Mouse (Mus musculus) hindbrain, postnatal 0 days (tissue): ENCODE results near the gene Ntf3. TPM values are rescaled to one million over a fixed set of nuclear protein-coding genes. Genes with fewer than 3 reads are reported as not detected.

Experiments
- ATAC-seq: fragments of 200-750 bp; cut with Nextera tagmentation; 2 replicates; pipeline ENCODE4 v1.8.0; 2017; ENCODE audit warnings: mild to moderate bottlenecking, moderate TSS enrichment, moderate library complexity
- DNase-seq: peaks from one replicate; pipeline ENCODE4 v3.0.0-alpha.2; 2015; ENCODE audit warnings: low spot score
- H3K27ac ChIP-seq: fragments of 300-500 bp; sonication (generic); 2 replicates; pipeline ENCODE4 v1.5.1; 2014; ENCODE audit warnings: mild to moderate bottlenecking
- H3K27me3 ChIP-seq: fragments of 300-500 bp; sonication (generic); 2 replicates; pipeline ENCODE4 v1.6.1; 2014; ENCODE audit warnings: low read length, mixed read lengths; ENCODE audit not compliant: insufficient read depth
- H3K36me3 ChIP-seq: fragments of 300-500 bp; sonication (generic); 2 replicates; pipeline ENCODE4 v1.6.1; 2014; ENCODE audit warnings: low read length, mixed read lengths; ENCODE audit not compliant: insufficient read depth
- H3K4me1 ChIP-seq: fragments of 300-500 bp; sonication (generic); 2 replicates; pipeline ENCODE4 v1.6.1; 2014; ENCODE audit warnings: antibody characterized with exemption, low read length, mixed read lengths; ENCODE audit not compliant: insufficient read depth
- H3K4me2 ChIP-seq: fragments of 300-500 bp; sonication (generic); 2 replicates; pipeline ENCODE4 v1.6.1; 2014; ENCODE audit warnings: low read depth, mild to moderate bottlenecking, low read length, moderate library complexity, mixed read lengths
- H3K4me3 ChIP-seq: fragments of 300-500 bp; sonication (generic); 2 replicates; pipeline ENCODE4 v1.5.1; 2014; ENCODE audit warnings: low read length
- H3K9ac ChIP-seq: fragments of 300-500 bp; sonication (generic); replicated peaks from 2 replicates; pipeline ENCODE4 v1.6.1; 2014; ENCODE audit warnings: mild to moderate bottlenecking, low read length, moderate library complexity, mixed read lengths
- H3K9me3 ChIP-seq: fragments of 300-500 bp; sonication (generic); 2 replicates; pipeline ENCODE4 v1.6.1; 2016; ENCODE audit warnings: low read length, mixed read lengths
- CTCF ChIP-seq: IDR thresholded peaks from 2 replicates; pipeline ENCODE4 v1.5.1; 2016; ENCODE audit warnings: antibody characterized with exemption, control low read depth, low read depth
- WGBS: fragments of 180-500 bp; shearing (Covaris S2); extraction: QIAGEN DNeasy Blood & Tissue Kit; methylation state at CpG from one replicate; pipeline ENCODE4 v1.1.7; 2014; 5-methylcytosine and 5-hydroxymethylcytosine counted together
- polyA plus RNA-seq: library from polyadenylated mRNA; unstranded; fragments of >200 nt; fragmentation: Nextera tagmentation; extraction: Ambion mirVana; gene quantifications from 2 replicates; pipeline ENCODE4 v1.2.1, GENCODE M21; 2015
- total RNA-seq: library from RNA; depleted of rRNA; stranded (reverse); fragments of >200 nt; gene quantifications from 2 replicates; pipeline ENCODE4 v1.2.3, GENCODE M21; 2014

Gene Ntf3
- total and polyA plus RNA-seq, 2 experiments from 2014 or later: 6.7 to 7.9 TPM

GRCm38 (mm10) chr6:126117191-126117590 is 49.5 kb downstream of the Ntf3 start:
- no peaks in the 10 kb centered on the region for H3K9me3 ChIP-seq
- no peak overlapping the region for H3K4me2 ChIP-seq
- no peak for TF ChIP-seq CTCF
- H3K36me3 ChIP-seq: no peaks in the 10 kb centered on the region
- 79% methylated on average over 8 of the region's 8 CpGs for WGBS
- H3K4me3 ChIP-seq: no peak overlapping the region
- DNase-seq: no peak
- ATAC-seq: no peak
- no peak overlapping the region for H3K27ac ChIP-seq
- no peak overlapping the region for H3K9ac ChIP-seq
- no peaks in the 10 kb centered on the region for H3K4me1 ChIP-seq
- H3K27me3 ChIP-seq: no peaks in the 10 kb centered on the region

DNA sequence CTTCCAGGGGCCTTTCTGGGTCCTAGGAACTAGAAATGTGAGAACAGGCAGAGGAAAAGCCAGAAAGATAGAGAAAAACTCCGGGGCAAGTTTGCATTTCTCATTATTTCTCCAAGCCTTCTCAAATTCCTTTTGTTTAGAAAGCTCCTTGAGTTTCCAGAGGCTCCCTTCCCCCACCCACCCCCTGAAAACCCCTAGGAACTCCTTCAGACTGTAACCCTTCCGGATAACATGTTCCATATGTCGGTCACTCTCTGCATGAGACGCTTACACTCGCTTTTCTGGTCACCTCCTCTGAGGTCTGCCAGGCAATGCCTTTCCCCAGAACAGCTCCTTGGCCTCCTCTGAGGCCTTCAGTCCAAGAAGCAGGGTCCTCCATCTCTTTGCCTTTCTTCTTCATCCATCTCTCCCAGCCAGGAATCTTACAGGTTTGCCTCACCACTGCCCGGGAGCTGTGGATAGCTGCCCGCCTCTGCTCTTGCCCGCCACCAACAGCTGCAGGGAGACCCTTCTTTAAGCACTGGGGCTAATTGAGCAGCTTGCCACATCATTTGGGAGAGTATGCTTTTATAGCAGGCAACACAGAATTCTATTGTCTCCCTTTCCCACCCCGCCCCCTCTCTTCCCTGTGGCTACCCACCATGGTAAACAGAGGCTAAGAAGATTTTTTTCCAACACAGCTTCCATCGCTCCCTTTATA is 51.6 kb downstream of the Ntf3 start:
- ATAC-seq (no peak), DNase-seq (no peak)
- Histone ChIP-seq H3K9ac (no peak overlapping the region), H3K9me3 (no peaks in the 10 kb centered on the region), H3K36me3 (no peaks in the 10 kb centered on the region), H3K4me3 (no peak overlapping the region), H3K27ac (no peak overlapping the region), H3K4me2 (no peak overlapping the region), H3K4me1 (no peaks in the 10 kb centered on the region), H3K27me3 (no peaks in the 10 kb centered on the region)
- TF ChIP-seq CTCF: no peak
- WGBS: 70% methylated on average over 10 of the region's 10 CpGs

DNA sequence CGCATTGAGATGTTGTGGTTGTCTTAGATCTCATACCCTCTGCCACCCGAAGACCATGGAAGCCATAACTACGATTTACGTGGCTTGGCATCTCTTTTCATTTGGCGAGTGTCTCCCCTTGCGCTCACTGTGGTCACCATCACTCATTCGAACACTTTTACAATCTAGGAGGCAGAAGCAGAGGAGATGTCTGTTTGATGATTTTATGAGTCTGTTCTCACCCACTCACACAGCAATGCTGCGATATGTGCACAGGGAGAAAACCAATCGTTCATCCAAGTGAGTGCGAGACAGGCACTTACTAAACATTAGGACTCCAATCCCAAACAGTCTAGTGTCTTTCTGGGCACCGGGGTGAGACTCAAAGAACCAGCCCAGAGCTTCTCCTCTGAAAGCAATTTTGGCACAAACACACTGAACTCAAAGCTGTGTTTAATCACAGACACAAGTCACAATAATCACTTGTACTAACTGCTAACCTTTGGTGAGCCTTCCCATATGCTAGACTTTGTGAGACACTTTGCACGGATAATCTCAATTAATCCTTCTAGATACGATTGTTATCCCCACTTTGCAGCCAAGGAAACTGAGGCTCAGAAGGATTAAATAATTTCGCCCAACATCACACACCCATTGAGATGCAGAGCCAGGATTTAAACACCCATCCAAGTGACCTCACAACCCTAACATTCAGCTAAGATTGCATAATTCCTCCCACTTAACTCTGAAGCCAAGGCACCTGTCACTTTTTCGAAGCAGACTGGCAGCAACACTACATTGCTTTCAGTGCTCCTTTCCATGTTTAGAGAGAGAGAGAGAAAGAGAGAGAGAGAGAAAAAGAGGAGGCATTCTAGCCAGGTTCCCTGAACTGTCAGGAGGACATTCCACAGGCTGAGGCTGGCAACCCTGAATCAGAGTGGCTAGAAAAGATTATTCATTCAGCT is 55.5 kb downstream of the Ntf3 start:
- WGBS: 84% methylated on average over 15 of the region's 15 CpGs
- Histone ChIP-seq H3K27ac (no peak overlapping the region), H3K9me3 (no peaks in the 10 kb centered on the region), H3K4me3 (no peak overlapping the region), H3K4me2 (no peak overlapping the region), H3K36me3 (no peaks in the 10 kb centered on the region), H3K9ac (no peak overlapping the region), H3K4me1 (0 out of 2 replicates have a peak, but pooled peaks cover 1% of the 10 kb centered on the region), H3K27me3 (no peaks in the 10 kb centered on the region)
- DNase-seq: no peak
- ATAC-seq: no peak
- no peak for TF ChIP-seq CTCF

DNA sequence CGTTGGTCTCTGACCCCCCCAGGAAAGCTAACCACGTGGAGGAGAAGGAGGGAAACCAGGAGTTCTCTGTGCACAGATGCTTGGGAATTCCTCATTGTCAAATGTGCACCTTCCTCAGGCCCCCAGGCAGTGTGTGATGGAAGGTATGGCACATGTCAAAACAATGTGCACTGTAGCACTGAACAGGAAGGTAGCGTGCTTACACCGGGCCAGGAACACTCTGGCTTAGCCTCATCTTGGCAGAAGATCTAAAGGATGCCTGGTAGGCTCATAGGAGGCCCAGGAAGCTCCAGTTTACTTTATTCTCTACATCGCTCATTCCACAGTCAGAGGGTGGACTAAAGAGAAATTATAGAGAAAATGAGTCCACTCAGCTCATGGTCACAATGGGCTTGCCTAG is 57.5 kb downstream of the Ntf3 start:
- H3K9me3 ChIP-seq: no peaks in the 10 kb centered on the region
- H3K4me1 ChIP-seq: 0 out of 2 replicates have a peak, but pooled peaks cover 3% of the 10 kb centered on the region
- no peaks in the 10 kb centered on the region for H3K27me3 ChIP-seq
- TF ChIP-seq CTCF: no peak
- no peak overlapping the region for H3K4me2 ChIP-seq
- H3K9ac ChIP-seq: no peak overlapping the region
- H3K27ac ChIP-seq: no peak overlapping the region
- H3K36me3 ChIP-seq: no peaks in the 10 kb centered on the region
- DNase-seq (no peak), ATAC-seq (no peak)
- WGBS: 60% methylated on average over 5 of the region's 5 CpGs
- no peak overlapping the region for H3K4me3 ChIP-seq

- ATAC-seq (no peak), DNase-seq (no peak)
- TF ChIP-seq CTCF: no peak
- no peak overlapping the region for H3K9ac ChIP-seq
- no peaks in the 10 kb centered on the region for H3K36me3 ChIP-seq
- H3K4me1 ChIP-seq: 0 out of 2 replicates have a peak, but pooled peaks cover 3% of the 10 kb centered on the region
- H3K27me3 ChIP-seq: no peaks in the 10 kb centered on the region
- H3K27ac ChIP-seq: no peak overlapping the region
- 87% methylated on average over 2 of the region's 2 CpGs for WGBS
- H3K9me3 ChIP-seq: no peaks in the 10 kb centered on the region
- H3K4me3 ChIP-seq: no peak overlapping the region
- no peak overlapping the region for H3K4me2 ChIP-seq
These were observed 57.9 kb downstream of the Ntf3 start for GRCm38 (mm10) chr6:126108771-126109170.

DNA sequence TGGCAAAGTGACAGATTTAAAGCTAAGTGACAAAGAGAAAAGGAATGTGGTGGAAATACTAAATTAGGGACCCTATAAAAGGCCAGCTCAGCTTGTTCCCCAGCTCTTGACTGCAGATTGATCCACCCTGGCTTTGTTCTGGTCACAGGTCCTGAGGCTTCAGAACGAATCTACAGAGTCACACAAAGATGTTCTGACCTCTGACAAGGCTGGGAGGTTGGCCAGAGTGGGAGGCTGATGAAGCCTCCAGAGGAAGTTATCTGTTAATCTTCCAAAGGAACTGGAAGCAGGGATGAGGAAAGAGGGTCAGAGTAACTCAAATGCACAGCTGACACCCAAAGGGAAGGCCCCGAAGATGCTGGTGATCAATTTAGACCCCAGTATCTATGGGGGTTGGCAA is 59.3 kb downstream of the Ntf3 start:
- ATAC-seq (no peak), DNase-seq (no peak)
- 61% methylated on average over 2 of the region's 2 CpGs for WGBS
- Histone ChIP-seq H3K4me3 (no peak overlapping the region), H3K27me3 (no peaks in the 10 kb centered on the region), H3K9me3 (no peaks in the 10 kb centered on the region), H3K36me3 (no peaks in the 10 kb centered on the region), H3K4me1 (0 out of 2 replicates have a peak, but pooled peaks cover 3% of the 10 kb centered on the region), H3K4me2 (no peak overlapping the region), H3K9ac (no peak overlapping the region), H3K27ac (no peak overlapping the region)
- TF ChIP-seq CTCF: no peak
